Comparison of ENCODE assay signal across 16 mouse cellular contexts in genomic region chr9:73087121-73087520, GRCm38 (mm10). TPM values are rescaled to one million over a fixed set of nuclear protein-coding genes. Genes with fewer than 3 reads are reported as not detected.
DNase-seq lines count a peak whose midpoint lies in the region; ATAC-seq and TF ChIP-seq lines count a peak whose summit lies in the region.
"Had no signal": no experiment of that assay in that cellular context is flagged by ENCODE, and none has a peak within 500 bp of the region (broad histone marks: within the 10 kb centered on the region; RNA-seq: fewer than 3 reads in every experiment).

No protein-coding gene starts in this region.

- no peaks in the 10 kb centered on the region for H3K36me3 ChIP-seq in kidney, postnatal 0 days (ENCODE audit: insufficient read depth, low read length)
- H3K36me3 ChIP-seq in midbrain, embryonic 11.5 days (ENCODE audit: control insufficient read depth, insufficient read depth, low read length): no peaks in the 10 kb centered on the region
- H3K36me3 ChIP-seq in midbrain, embryonic 14.5 days (ENCODE audit: control insufficient read depth, insufficient read depth, low read length): no peaks in the 10 kb centered on the region
- H3K36me3 ChIP-seq: heart, embryonic 15.5 days had no signal

- H3K27me3 ChIP-seq in kidney, postnatal 0 days (ENCODE audit: insufficient read depth, low read length): no peaks in the 10 kb centered on the region
- no peaks in the 10 kb centered on the region for H3K27me3 ChIP-seq in midbrain, embryonic 11.5 days (ENCODE audit: control insufficient read depth, insufficient read depth, low read length)
- no peaks in the 10 kb centered on the region for H3K27me3 ChIP-seq in midbrain, embryonic 14.5 days (ENCODE audit: control insufficient read depth, insufficient read depth, low read length)

- no peak for TF ChIP-seq CTCF in kidney, postnatal 0 days (IDR thresholded peaks at IDR 0.05; ENCODE audit: low read depth)

- H3K4me2 ChIP-seq in kidney, postnatal 0 days (ENCODE audit: low read length): no peak overlapping the region
- no peak overlapping the region for H3K4me2 ChIP-seq in midbrain, embryonic 11.5 days
- H3K4me2 ChIP-seq in midbrain, embryonic 14.5 days (ENCODE audit: low read length): no peak overlapping the region
- H3K4me2 ChIP-seq: heart, embryonic 15.5 days had no signal

- peak; percentile 15 for DNase-seq in kidney, postnatal 0 days (ENCODE audit: low spot score)
- no peak for DNase-seq in kidney, adult 11 months
- peak; percentile 14 for DNase-seq in midbrain, embryonic 11.5 days (ENCODE audit: low spot score, missing footprints)
- no peak for DNase-seq in midbrain, embryonic 14.5 days
- DNase-seq in lung, postnatal 36 days: peak; percentile 54
- DNase-seq in thymus, postnatal 4 days: peak; percentile 69
- no peak for DNase-seq in right cerebral cortex, adult 18-20 months
- DNase-seq in urinary bladder, adult 18-20 months (ENCODE audit: low spot score in 2 of 2): no peak
- DNase-seq: cerebellum, adult 2 months; heart, adult 11 months had no signal

- H3K9ac ChIP-seq in kidney, postnatal 0 days (ENCODE audit: low read depth, low read length): no peak overlapping the region
- no peak overlapping the region for H3K9ac ChIP-seq in midbrain, embryonic 11.5 days (ENCODE audit: low read length)
- no peak overlapping the region for H3K9ac ChIP-seq in midbrain, embryonic 14.5 days (replicated peaks; ENCODE audit: low read length)
- H3K9ac ChIP-seq: heart, embryonic 15.5 days had no signal

- no peak for ATAC-seq in kidney, postnatal 0 days (replicated peaks; ENCODE audit: low FRiP score, low read depth)
- ATAC-seq in midbrain, embryonic 11.5 days (ENCODE audit: low FRiP score): no peak
- no peak for ATAC-seq in midbrain, embryonic 14.5 days (ENCODE audit: low FRiP score, low TSS enrichment)
- ATAC-seq: forebrain, embryonic 14.5 days had no signal

- no peak overlapping the region for H3K4me3 ChIP-seq in kidney, postnatal 0 days (replicated peaks; ENCODE audit: low read depth, low read length)
- H3K4me3 ChIP-seq in midbrain, embryonic 11.5 days (ENCODE audit: low read depth, low read length): no peak overlapping the region
- H3K4me3 ChIP-seq in midbrain, embryonic 14.5 days (replicated peaks; ENCODE audit: low read depth, low read length): no peak overlapping the region
- H3K4me3 ChIP-seq: heart, embryonic 15.5 days had no signal

- no peaks in the 10 kb centered on the region for H3K9me3 ChIP-seq in kidney, postnatal 0 days (replicated peaks; ENCODE audit: low read length)
- H3K9me3 ChIP-seq in midbrain, embryonic 11.5 days (ENCODE audit: control insufficient read depth, low read length): no peaks in the 10 kb centered on the region
- no peaks in the 10 kb centered on the region for H3K9me3 ChIP-seq in midbrain, embryonic 14.5 days (ENCODE audit: control insufficient read depth, low read length)
- H3K9me3 ChIP-seq: heart, embryonic 15.5 days had no signal

- WGBS in kidney, postnatal 0 days: 60% methylated on average over 8 of the region's 8 CpGs
- 71% methylated on average over 8 of the region's 8 CpGs for WGBS in midbrain, embryonic 11.5 days
- WGBS in midbrain, embryonic 14.5 days: 61% methylated on average over 8 of the region's 8 CpGs

- no peaks in the 10 kb centered on the region for H3K4me1 ChIP-seq in kidney, postnatal 0 days (replicated peaks; ENCODE audit: insufficient read depth, low read length)
- no peaks in the 10 kb centered on the region for H3K4me1 ChIP-seq in midbrain, embryonic 11.5 days (ENCODE audit: control insufficient read depth, insufficient read depth, low read length)
- no peaks in the 10 kb centered on the region for H3K4me1 ChIP-seq in midbrain, embryonic 14.5 days (ENCODE audit: control insufficient read depth, insufficient read depth, low read length)
- H3K4me1 ChIP-seq: heart, embryonic 15.5 days had no signal

- H3K27ac ChIP-seq in kidney, postnatal 0 days: no peak overlapping the region
- no peak overlapping the region for H3K27ac ChIP-seq in midbrain, embryonic 11.5 days (ENCODE audit: low read depth, low read length)
- H3K27ac ChIP-seq in midbrain, embryonic 14.5 days (replicated peaks; ENCODE audit: low read depth, low read length): no peak overlapping the region
- H3K27ac ChIP-seq: heart, embryonic 15.5 days had no signal

RNA-seq across cellular contexts. Expression of gene Khdc3, which starts 14.5 kb away (rescaled TPM):
- 0.15 and 0.29 TPM in 2 replicates for polyA plus RNA-seq in kidney, postnatal 0 days (2015; fragmentation: Nextera tagmentation; extraction: Ambion mirVana)
- not detected in 2 replicates for polyA plus RNA-seq in midbrain, embryonic 11.5 days (2014; fragmentation: Nextera tagmentation; extraction: Ambion mirVana)
- 0.23 and 0.24 TPM in 2 replicates for polyA plus RNA-seq in midbrain, embryonic 14.5 days (2014; fragmentation: Nextera tagmentation; extraction: Ambion mirVana)
- polyA plus RNA-seq: forebrain, embryonic 14.5 days; heart, embryonic 15.5 days; hindbrain, embryonic 11.5 days; kidney, embryonic 16.5 days had no signal

RNA-seq across cellular contexts. Expression of gene Gm20509, which starts 15.1 kb away (rescaled TPM):
- not detected in 2 replicates for polyA plus RNA-seq in kidney, postnatal 0 days (2015; fragmentation: Nextera tagmentation; extraction: Ambion mirVana)
- polyA plus RNA-seq in midbrain, embryonic 11.5 days (2014; fragmentation: Nextera tagmentation; extraction: Ambion mirVana): not detected in 2 replicates
- polyA plus RNA-seq in midbrain, embryonic 14.5 days (2014; fragmentation: Nextera tagmentation; extraction: Ambion mirVana): not detected in 2 replicates
- polyA plus RNA-seq: cerebellum, adult 2 months; forebrain, embryonic 14.5 days; heart, embryonic 15.5 days; hindbrain, embryonic 11.5 days; intestine, embryonic 14.5 days; kidney, embryonic 16.5 days; limb, embryonic 14.5 days had no signal

RNA-seq across cellular contexts. Expression of gene Rsl24d1, which starts 26.1 kb away (rescaled TPM):
- polyA plus RNA-seq in kidney, postnatal 0 days (2015; fragmentation: Nextera tagmentation; extraction: Ambion mirVana): 103 and 105 TPM in 2 replicates
- 172 and 184 TPM in 2 replicates for polyA plus RNA-seq in midbrain, embryonic 11.5 days (2014; fragmentation: Nextera tagmentation; extraction: Ambion mirVana)
- 121 and 122 TPM in 2 replicates for polyA plus RNA-seq in midbrain, embryonic 14.5 days (2014; fragmentation: Nextera tagmentation; extraction: Ambion mirVana)

RNA-seq across cellular contexts. Expression of gene Rab27a, which starts 42.5 kb away (rescaled TPM):
- 8.9 and 9.1 TPM in 2 replicates for polyA plus RNA-seq in kidney, postnatal 0 days (2015; fragmentation: Nextera tagmentation; extraction: Ambion mirVana)
- polyA plus RNA-seq in midbrain, embryonic 11.5 days (2014; fragmentation: Nextera tagmentation; extraction: Ambion mirVana): 0.52 and 0.55 TPM in 2 replicates
- polyA plus RNA-seq in midbrain, embryonic 14.5 days (2014; fragmentation: Nextera tagmentation; extraction: Ambion mirVana): 0.74 and 1.0 TPM in 2 replicates

RNA-seq across cellular contexts. Expression of gene Pigb, which starts 46.9 kb away (rescaled TPM):
- 10.8 and 11.9 TPM in 2 replicates for polyA plus RNA-seq in kidney, postnatal 0 days (2015; fragmentation: Nextera tagmentation; extraction: Ambion mirVana)
- polyA plus RNA-seq in midbrain, embryonic 11.5 days (2014; fragmentation: Nextera tagmentation; extraction: Ambion mirVana): 18.3 and 19.0 TPM in 2 replicates
- 13.6 and 16.8 TPM in 2 replicates for polyA plus RNA-seq in midbrain, embryonic 14.5 days (2014; fragmentation: Nextera tagmentation; extraction: Ambion mirVana)

Comparison
In these comparisons a context has a peak if more than half of its experiments do, and no peak if none do; other contexts are left out.
1. DNase-seq: peak in kidney, postnatal 0 days (single experiment), midbrain, embryonic 11.5 days (single experiment), lung, postnatal 36 days (single experiment) and thymus, postnatal 4 days (single experiment); none in kidney, adult 11 months (single experiment), midbrain, embryonic 14.5 days (single experiment), right cerebral cortex, adult 18-20 months (single experiment) and urinary bladder, adult 18-20 months (0 of 2).